Mouse (Mus musculus) MEL (cell line): ENCODE results near the gene Myoc. TPM values are rescaled to one million over a fixed set of nuclear protein-coding genes. Genes with fewer than 3 reads are reported as not detected.

Experiments
- DNase-seq: peaks from one replicate; pipeline ENCODE4 v3.0.0; 2011; ENCODE audit warnings: low read depth, low spot score
- H3K27ac ChIP-seq: 2 replicates; pipeline ENCODE4 v1.5.1; 2012; ENCODE audit warnings: low read depth, mild to moderate bottlenecking, control low read depth, low read length, moderate library complexity; ENCODE audit not compliant: control insufficient read depth
- H3K27me3 ChIP-seq, 2 experiments: fragments of 150-350 bp in 1 of 2; sonication (generic) in 1 of 2; 2 replicates each; pipeline ENCODE4 v1.6.1; 2012; ENCODE audit warnings: low read length in 2 of 2, mild to moderate bottlenecking in 2 of 2, improper control_type of control experiment in 1 of 2, moderate library complexity in 1 of 2; ENCODE audit not compliant: insufficient read depth in 2 of 2, control insufficient read depth in 1 of 2
- H3K36me3 ChIP-seq, 2 experiments: 2 replicates each; pipeline ENCODE4 v1.6.1; 2012 to 2014; ENCODE audit warnings: low read length in 2 of 2, improper control_type of control experiment in 1 of 2, inconsistent platforms in 1 of 2, mild to moderate bottlenecking in 1 of 2; ENCODE audit not compliant: insufficient read depth in 2 of 2, control insufficient read depth in 1 of 2
- H3K4me1 ChIP-seq, 2 experiments: fragments of 150-350 bp in 1 of 2; sonication (generic) in 1 of 2; 2 replicates each; pipeline ENCODE4 v1.6.1; 2012; ENCODE audit warnings: low read length in 2 of 2, improper control_type of control experiment in 1 of 2, mild to moderate bottlenecking in 1 of 2; ENCODE audit not compliant: insufficient read depth in 2 of 2, control insufficient read depth in 1 of 2
- H3K4me3 ChIP-seq, 2 experiments: fragments of 150-350 bp in 1 of 2; sonication (generic) in 1 of 2; 2 replicates each; pipeline ENCODE4 v1.5.1; 2012; ENCODE audit warnings: low read depth in 2 of 2, low read length in 2 of 2, mild to moderate bottlenecking in 2 of 2, moderate library complexity in 2 of 2, control low read depth in 1 of 2, improper control_type of control experiment in 1 of 2; ENCODE audit not compliant: control insufficient read depth in 1 of 2, insufficient read depth in 1 of 2
- H3K79me2 ChIP-seq: 2 replicates; pipeline ENCODE4 v1.6.1; 2012; ENCODE audit warnings: mild to moderate bottlenecking, low read length, moderate library complexity; ENCODE audit not compliant: control insufficient read depth, poor library complexity, insufficient read depth
- H3K9ac ChIP-seq: 2 replicates; pipeline ENCODE4 v1.6.1; 2012; ENCODE audit warnings: low read depth, mild to moderate bottlenecking, control low read depth, low read length, moderate library complexity; ENCODE audit not compliant: control insufficient read depth, poor library complexity, severe bottlenecking
- H3K9me3 ChIP-seq: fragments of 150-350 bp; sonication (generic); replicated peaks from 2 replicates; pipeline ENCODE4 v1.6.1; 2012; ENCODE audit warnings: mild to moderate bottlenecking, low read length, improper control_type of control experiment, moderate library complexity; ENCODE audit not compliant: insufficient read depth
- BHLHE40 ChIP-seq: IDR thresholded peaks from 2 replicates; pipeline ENCODE4 v1.6.1; 2012; ENCODE audit warnings: low read depth, mild to moderate bottlenecking, inconsistent platforms, low read length, improper control_type of control experiment, borderline replicate concordance
- CHD2 ChIP-seq: IDR thresholded peaks from 2 replicates; pipeline ENCODE4 v1.6.1; 2011; ENCODE audit warnings: low read length, improper control_type of control experiment
- ETS1 ChIP-seq: IDR thresholded peaks from 2 replicates; pipeline ENCODE4 v1.6.1; 2012; ENCODE audit warnings: low read depth, mild to moderate bottlenecking, inconsistent platforms, low read length, improper control_type of control experiment, moderate library complexity
- GATA1 ChIP-seq: IDR thresholded peaks from 2 replicates; pipeline ENCODE4 v1.6.1; 2011; ENCODE audit warnings: low read depth, low read length, improper control_type of control experiment
- HCFC1 ChIP-seq: IDR thresholded peaks from 2 replicates; pipeline ENCODE4 v1.6.1; 2012; ENCODE audit warnings: low read depth, mild to moderate bottlenecking, inconsistent platforms, low read length, improper control_type of control experiment, moderate library complexity
- JUND ChIP-seq: IDR thresholded peaks from 2 replicates; pipeline ENCODE4 v1.6.1; 2011; ENCODE audit warnings: low read depth, mild to moderate bottlenecking, improper control_type of control experiment, low read length
- MAX ChIP-seq: IDR thresholded peaks from 2 replicates; pipeline ENCODE4 v1.6.1; 2011; ENCODE audit warnings: low read length, improper control_type of control experiment
- MAZ ChIP-seq: IDR thresholded peaks from 2 replicates; pipeline ENCODE4 v1.6.1; 2012; ENCODE audit warnings: low read depth, mild to moderate bottlenecking, inconsistent platforms, low read length, improper control_type of control experiment
- MEF2A ChIP-seq: IDR thresholded peaks from 2 replicates; pipeline ENCODE4 v1.6.1; 2014; ENCODE audit warnings: low read depth, mild to moderate bottlenecking, inconsistent platforms, low read length, improper control_type of control experiment; ENCODE audit not compliant: poor library complexity, insufficient replicate concordance, severe bottlenecking; ENCODE audit errors: extremely low read depth
- MXI1 ChIP-seq: IDR thresholded peaks from 2 replicates; pipeline ENCODE4 v1.6.1; 2011; ENCODE audit warnings: mild to moderate bottlenecking, low read depth, low read length, improper control_type of control experiment
- MYB ChIP-seq: IDR thresholded peaks from 2 replicates; pipeline ENCODE4 v1.6.1; 2011; ENCODE audit warnings: mild to moderate bottlenecking, low read depth, low read length, improper control_type of control experiment
- NELFE ChIP-seq: IDR thresholded peaks from 2 replicates; pipeline ENCODE4 v1.6.1; 2011; ENCODE audit warnings: low read depth, low read length, improper control_type of control experiment
- POLR2AphosphoS2 ChIP-seq: IDR thresholded peaks from 2 replicates; pipeline ENCODE4 v1.6.1; 2011; ENCODE audit warnings: low read length, improper control_type of control experiment
- RAD21 ChIP-seq: IDR thresholded peaks from 2 replicates; pipeline ENCODE4 v1.6.1; 2011; ENCODE audit warnings: mild to moderate bottlenecking, low read depth, low read length, improper control_type of control experiment
- RCOR1 ChIP-seq: IDR thresholded peaks from 2 replicates; pipeline ENCODE4 v1.6.1; 2012; ENCODE audit warnings: low read depth, mild to moderate bottlenecking, inconsistent platforms, low read length, improper control_type of control experiment
- SIN3A ChIP-seq: IDR thresholded peaks from 2 replicates; pipeline ENCODE4 v1.6.1; 2012; ENCODE audit warnings: low read length, improper control_type of control experiment, inconsistent platforms
- TBP ChIP-seq: IDR thresholded peaks from 2 replicates; pipeline ENCODE4 v1.8.0; 2011; ENCODE audit warnings: low read depth, low read length, improper control_type of control experiment
- TCF12 ChIP-seq: IDR thresholded peaks from 2 replicates; pipeline ENCODE4 v1.6.1; 2014; ENCODE audit warnings: low read depth, mild to moderate bottlenecking, inconsistent platforms, low read length, improper control_type of control experiment, moderate library complexity
- USF1 ChIP-seq: IDR thresholded peaks from 2 replicates; pipeline ENCODE4 v1.6.1; 2014; ENCODE audit warnings: low read depth, mild to moderate bottlenecking, inconsistent platforms, low read length, improper control_type of control experiment, moderate library complexity
- ZC3H11A ChIP-seq: IDR thresholded peaks from 2 replicates; pipeline ENCODE4 v1.6.1; 2012; ENCODE audit warnings: low read depth, mild to moderate bottlenecking, inconsistent platforms, low read length, improper control_type of control experiment
- ZMIZ1 ChIP-seq: IDR thresholded peaks from 2 replicates; pipeline ENCODE4 v1.6.1; 2012; ENCODE audit warnings: low read depth, mild to moderate bottlenecking, inconsistent platforms, low read length, improper control_type of control experiment, moderate library complexity
- ZNF384 ChIP-seq: IDR thresholded peaks from 2 replicates; pipeline ENCODE4 v1.6.1; 2012; ENCODE audit warnings: low read depth, mild to moderate bottlenecking, inconsistent platforms, low read length, improper control_type of control experiment
- polyA plus RNA-seq, 2 experiments: library from polyadenylated mRNA; stranded (reverse) in 1 of 2; unstranded in 1 of 2; fragments of >175 nt in 1 of 2; fragments of >200 nt in 1 of 2; gene quantifications; 2 replicates each; pipeline versions ENCODE4 v1.2.1 to v1.2.4; 2012; ENCODE audit warnings: low replicate concordance in 2 of 2, low read depth in 1 of 2; ENCODE audit not compliant: insufficient read length in 2 of 2, insufficient read depth in 1 of 2, missing spikeins in 1 of 2
- total RNA-seq: library from RNA; depleted of rRNA; stranded (reverse); fragments of 300-350 nt; gene quantifications from 2 replicates; pipeline ENCODE4 v1.2.3, GENCODE M21; 2012

Gene Myoc
- total and polyA plus RNA-seq, 3 experiments, result not detected

GRCm38 (mm10) chr1:162664826-162665475, 26.0 kb downstream of the Myoc start (continued):
- no peak for TF ChIP-seq TBP
- no peak for TF ChIP-seq ZMIZ1
- TF ChIP-seq MAX, result no peak
- TF ChIP-seq JUND, result no peak
- no peak for TF ChIP-seq SIN3A
- no peak for TF ChIP-seq POLR2AphosphoS2
- peak; percentile 84 for TF ChIP-seq RAD21
- no peak for TF ChIP-seq ZNF384
- no peak for TF ChIP-seq HCFC1

- Histone ChIP-seq H3K4me3 (peak overlapping the region; percentile 36 to 64; a peak in 3 of 4 replicates), H3K36me3 (no peaks in the 10 kb centered on the region), H3K79me2 (no peaks in the 10 kb centered on the region), H3K9ac (peak overlapping the region; percentile 57), H3K27me3 (no peaks in the 10 kb centered on the region), H3K4me1 (0 out of 4 replicates have a peak, but pooled peaks cover 0 to 2% of the 10 kb centered on the region in 2 experiments), H3K9me3 (no peaks in the 10 kb centered on the region), H3K27ac (no peak overlapping the region)
- TF ChIP-seq ZMIZ1 (no peak), ZNF384 (no peak), MYB (no peak), SIN3A (peak; percentile 39; the same call in 1 of the 2 replicates), USF1 (peak; percentile 78), TCF12 (no peak), TBP (no peak), MXI1 (0 out of 2 replicates have a peak, but pooled peaks have one; percentile 6), MEF2A (no peak)
- DNase-seq, result peak; percentile 50
Measured at GRCm38 (mm10) chr1:162665486-162666174, 26.7 kb downstream of the Myoc start.

- no peaks in the 10 kb centered on the region for H3K27me3 ChIP-seq
- H3K27ac ChIP-seq, result no peak overlapping the region
- H3K9me3 ChIP-seq, result no peaks in the 10 kb centered on the region
- no peaks in the 10 kb centered on the region; the same call in 1 of the 2 replicates for H3K79me2 ChIP-seq
- H3K4me1 ChIP-seq, result no peaks in the 10 kb centered on the region
- TF ChIP-seq BHLHE40 (no peak), MAZ (no peak), ZC3H11A (no peak), HCFC1 (no peak), CHD2 (no peak), ZNF384 (no peak), POLR2AphosphoS2 (no peak), RCOR1 (no peak), SIN3A (no peak), GATA1 (no peak), NELFE (no peak), ETS1 (no peak)
- DNase-seq, result no peak
- no peak overlapping the region for H3K9ac ChIP-seq
- peaks cover 0 to 59% of the 10 kb centered on the region in 2 experiments; a peak in 2 of 4 replicates for H3K36me3 ChIP-seq
- H3K4me3 ChIP-seq, result no peak overlapping the region
Measured at GRCm38 (mm10) chr1:162693721-162694120, 54.8 kb downstream of the Myoc start.
